Mouse (Mus musculus) cerebellum, adult 11 months (tissue): ENCODE measurements around the gene Zfp385b.
A peak's percentile ranks its signal among the peaks of the same experiment; 100 is the strongest.

Source experiments
- DNase-seq: peaks from one replicate; pipeline ENCODE4 v3.0.0; 2022

The Zfp385b gene

GRCm38 (mm10) chr2:77781390-77781789, 38.0 kb downstream of the Zfp385b start:
- no peak for DNase-seq

GRCm38 (mm10) chr2:77777781-77778180, 41.7 kb downstream of the Zfp385b start:
- no peak for DNase-seq

DNA sequence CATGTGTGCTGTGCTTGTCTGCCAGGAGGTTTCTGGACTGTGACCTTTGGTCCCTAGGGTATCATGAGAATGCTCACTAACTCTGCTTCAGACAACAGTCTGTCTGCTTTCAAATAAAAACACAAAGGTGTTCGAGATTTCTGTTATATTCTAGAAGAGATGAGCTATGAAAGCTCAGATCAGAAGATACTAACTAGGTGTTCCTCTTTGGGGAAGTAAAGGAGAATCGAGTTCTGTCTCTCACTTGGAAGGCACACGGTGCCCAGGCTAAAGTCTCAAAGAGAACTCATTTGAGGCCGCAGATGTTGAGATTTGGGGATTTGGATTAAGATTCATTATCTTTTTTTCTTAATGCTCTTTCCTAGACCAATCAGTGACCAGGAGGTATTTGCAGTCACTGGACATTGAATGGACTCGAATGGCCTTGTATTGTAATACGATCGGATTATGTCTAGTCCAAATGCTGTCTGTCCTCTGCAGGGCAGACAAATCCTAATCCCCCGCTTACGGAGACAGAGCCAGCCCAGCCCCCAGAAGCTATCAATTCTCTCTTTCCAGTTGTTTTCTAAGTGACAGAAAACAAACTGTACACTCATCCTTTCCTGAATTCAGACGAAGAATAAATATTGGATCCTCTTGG, 42.3 kb downstream of the Zfp385b start:
- DNase-seq, result no peak

GRCm38 (mm10) chr2:77775247-77775880, 44.1 kb downstream of the Zfp385b start:
- DNase-seq, result no peak

- peak; percentile 56 for DNase-seq
These were observed 49.3 kb downstream of the Zfp385b start for GRCm38 (mm10) chr2:77770056-77770697.

GRCm38 (mm10) chr2:77768321-77768886, 51.0 kb downstream of the Zfp385b start:
- DNase-seq, result no peak

- peak; percentile 44 for DNase-seq
These were observed 57.5 kb downstream of the Zfp385b start for GRCm38 (mm10) chr2:77761967-77762366.

GRCm38 (mm10) chr2:77758403-77759071, 60.9 kb downstream of the Zfp385b start:
- DNase-seq, result no peak

- DNase-seq, result no peak
These were observed 66.9 kb downstream of the Zfp385b start for GRCm38 (mm10) chr2:77752491-77752890.

DNA sequence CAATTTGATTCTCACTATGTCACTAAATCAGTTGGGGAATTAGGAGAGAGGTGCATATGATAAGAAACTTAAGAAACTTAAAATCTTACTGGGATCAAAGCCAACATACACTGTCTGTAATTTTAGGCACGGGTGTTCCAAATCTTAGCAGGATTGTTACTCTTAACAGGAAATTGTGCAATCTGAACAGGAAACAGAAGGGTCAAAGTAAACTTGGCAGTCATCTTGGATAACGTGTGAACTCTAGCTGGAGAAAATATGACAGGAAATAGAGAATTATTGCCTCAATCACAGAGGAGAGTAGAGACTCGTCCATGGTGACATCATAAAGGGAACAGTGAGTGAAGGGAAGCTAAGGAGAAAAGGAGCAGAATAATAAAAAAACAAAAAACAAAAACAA, 69.8 kb downstream of the Zfp385b start:
- no peak for DNase-seq

DNA sequence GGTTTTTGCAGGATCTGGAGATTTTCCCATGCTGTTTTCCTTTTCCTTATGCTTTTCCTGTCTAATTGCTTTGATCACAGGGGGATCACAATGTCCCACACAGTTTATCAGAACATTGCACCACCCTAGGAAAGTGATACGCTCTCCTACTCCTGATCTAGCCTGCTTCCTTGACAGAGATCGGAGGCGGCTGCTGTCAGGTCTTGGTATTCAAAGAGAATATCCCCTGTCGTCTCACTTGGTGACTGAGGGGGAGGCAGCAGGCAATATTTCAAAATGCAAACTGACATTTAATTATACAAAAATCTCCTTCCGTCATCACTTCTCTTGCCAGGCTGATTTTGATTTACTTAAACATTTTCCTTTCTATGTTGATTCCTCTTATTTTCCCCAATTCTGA, 73.0 kb downstream of the Zfp385b start:
- no peak for DNase-seq

DNA sequence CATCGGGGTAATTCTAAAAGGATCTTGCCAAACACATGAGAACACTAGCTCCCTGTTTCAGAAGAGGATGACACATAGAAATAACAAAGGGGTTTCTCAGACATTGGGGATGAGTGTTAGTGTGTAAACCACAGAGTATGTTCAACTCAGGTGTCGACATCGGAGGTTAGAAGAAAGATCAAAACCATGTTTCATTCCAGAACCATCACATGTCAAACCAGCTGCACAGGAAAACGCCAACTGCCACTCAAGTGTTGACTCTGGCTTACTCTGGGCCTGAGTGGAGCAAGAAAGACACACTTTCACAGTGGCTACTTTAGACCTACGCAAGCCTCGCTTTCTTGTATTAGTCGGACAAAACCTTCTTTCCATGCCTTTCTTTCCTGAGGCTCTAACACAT, 74.2 kb downstream of the Zfp385b start:
- DNase-seq, result no peak

DNA sequence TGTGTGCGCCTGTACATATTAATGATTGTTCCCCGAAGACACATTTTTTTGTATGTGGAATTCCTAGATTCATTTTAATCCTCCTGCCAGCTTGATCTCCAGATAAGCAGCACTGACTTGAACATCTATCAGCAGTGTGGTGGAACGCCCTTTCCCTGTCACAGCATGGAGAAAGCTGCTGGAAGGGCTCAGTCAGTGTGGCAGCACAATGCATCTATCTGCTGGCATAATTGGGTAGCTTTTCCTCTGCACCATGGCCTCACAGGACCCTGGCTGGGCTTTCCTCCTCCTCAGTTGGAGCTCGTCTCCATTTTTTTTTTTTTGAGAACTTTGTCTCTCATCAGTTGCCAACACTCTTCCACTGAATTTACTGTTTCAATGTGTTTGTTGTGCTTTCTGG, 77.1 kb downstream of the Zfp385b start:
- no peak for DNase-seq

GRCm38 (mm10) chr2:77730196-77730595, 89.2 kb downstream of the Zfp385b start:
- no peak for DNase-seq

- DNase-seq, result no peak
These were observed 92.6 kb downstream of the Zfp385b start for GRCm38 (mm10) chr2:77726798-77727197.

DNA sequence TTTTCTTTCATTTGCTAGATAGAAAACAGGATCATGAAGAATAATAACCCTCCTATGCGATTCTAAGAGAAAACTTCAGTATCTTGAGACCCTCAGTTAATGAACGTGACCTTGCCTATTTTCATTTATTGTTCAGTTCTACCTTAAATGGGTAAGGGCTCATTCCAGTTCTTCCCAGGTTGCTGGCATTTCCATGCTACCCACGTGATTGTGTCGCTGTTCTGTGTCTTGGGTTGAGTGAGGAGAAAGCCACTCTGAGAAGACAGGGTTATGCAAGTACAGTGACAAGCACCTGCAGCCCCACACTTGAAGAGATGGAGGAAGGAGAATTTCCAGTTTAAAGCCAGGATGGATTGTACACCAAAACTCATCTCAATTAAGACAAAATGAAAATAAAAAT, 98.6 kb downstream of the Zfp385b start:
- no peak for DNase-seq

DNA sequence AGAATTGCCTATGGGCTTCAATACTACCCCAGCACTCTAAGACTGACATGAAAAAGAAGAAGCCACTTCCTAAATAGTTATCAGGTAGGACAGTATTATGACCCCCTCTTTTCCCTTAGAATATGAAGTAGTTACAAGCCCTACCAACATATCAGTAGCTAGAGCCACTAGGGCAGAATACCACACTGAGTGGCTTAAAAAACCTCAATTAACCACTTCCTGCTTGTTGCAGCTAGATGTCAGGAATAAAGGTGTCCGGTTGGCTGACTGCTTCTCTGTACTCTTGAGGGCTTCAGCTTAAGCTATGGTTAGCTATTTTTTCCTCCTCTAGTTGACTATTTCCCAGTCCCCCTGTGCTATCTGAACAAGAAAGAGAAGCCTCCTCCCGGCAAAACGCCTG, 103.1 kb downstream of the Zfp385b start:
- DNase-seq, result no peak

DNA sequence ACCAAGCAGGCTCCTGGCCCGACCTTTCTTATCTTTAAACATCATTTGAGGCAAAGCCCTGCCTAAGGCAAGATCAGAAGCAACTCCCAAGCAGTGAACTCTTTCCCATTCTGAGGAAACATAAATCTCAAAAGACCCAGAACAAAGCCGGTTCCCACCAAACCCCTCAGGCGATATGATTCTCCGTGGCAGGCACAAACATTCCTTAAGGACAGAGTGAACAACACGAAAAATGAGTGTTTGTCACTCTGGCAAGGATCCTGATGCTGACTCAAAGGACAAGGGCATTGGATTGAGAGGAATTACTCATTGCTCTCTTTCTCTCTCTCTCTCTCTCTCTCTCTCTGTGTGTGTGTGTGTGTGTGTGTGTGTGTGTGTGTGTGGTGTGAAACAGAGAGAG, 105.6 kb downstream of the Zfp385b start:
- no peak for DNase-seq

GRCm38 (mm10) chr2:77711751-77712150, 107.7 kb downstream of the Zfp385b start:
- no peak for DNase-seq

- peak; percentile 31 for DNase-seq
These were observed 110.1 kb downstream of the Zfp385b start for GRCm38 (mm10) chr2:77709206-77709794.

DNA sequence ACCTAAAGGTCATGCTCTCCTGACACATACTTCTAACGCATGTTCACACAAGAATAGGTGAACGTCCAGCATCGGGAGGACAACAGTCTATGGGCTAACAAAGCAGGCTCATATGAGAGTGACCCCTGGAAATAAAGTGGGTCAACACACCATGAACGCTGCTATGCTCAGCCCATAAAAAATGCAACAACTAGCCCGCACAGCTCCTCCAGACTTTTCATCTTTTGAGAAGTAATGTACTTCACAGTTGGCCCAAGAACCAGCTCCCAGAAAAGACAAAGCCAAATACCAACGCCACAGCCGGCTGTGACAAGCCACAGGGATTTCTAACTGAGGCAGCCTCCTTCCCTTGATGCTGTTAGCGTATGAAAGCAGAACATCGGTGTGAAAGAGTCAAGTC, 112.3 kb downstream of the Zfp385b start:
- DNase-seq, result no peak

DNA sequence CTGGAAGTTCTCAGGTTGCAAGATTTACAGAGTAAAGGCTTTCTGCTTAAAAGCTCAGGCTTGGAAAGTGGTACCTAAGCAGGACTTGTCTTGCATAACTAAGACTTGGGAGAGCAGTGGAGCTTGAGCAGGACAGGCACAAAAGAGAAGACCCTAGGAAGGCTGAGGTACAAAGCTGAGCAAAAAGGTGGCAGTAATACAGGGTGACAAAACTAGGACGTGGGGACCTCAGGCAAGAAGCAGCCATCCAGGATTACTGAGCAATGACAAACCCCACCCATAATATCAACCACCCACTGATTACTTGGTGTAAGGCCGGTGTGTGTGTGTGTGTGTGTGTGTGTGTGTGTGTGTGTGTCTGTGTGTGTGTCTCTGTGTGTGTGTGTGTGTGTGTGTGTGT, 114.0 kb downstream of the Zfp385b start:
- DNase-seq, result no peak

DNA sequence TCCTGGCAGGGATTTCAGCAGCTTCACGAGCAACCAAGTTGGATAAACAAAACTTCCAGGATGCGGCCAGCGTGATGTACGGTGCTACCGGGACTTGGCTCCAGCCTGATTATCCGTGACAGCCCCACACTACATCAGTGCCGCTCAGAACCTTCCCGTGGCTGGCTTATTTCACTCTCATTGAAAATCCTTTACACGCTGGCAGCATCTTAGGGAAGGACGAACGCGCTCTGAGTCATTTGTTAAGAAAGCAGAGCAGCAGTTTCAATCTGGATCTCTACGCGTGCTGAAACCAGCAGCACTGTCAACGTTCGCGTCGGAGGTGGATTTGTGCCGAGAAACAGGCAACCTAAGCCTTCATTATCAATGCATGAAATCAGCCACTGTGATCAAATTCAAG, 116.4 kb downstream of the Zfp385b start:
- DNase-seq, result peak; percentile 22
